Mouse (Mus musculus) liver, postnatal 0 days (tissue): Measurements from ENCODE around the gene Naa25.

Experiments
- CTCF ChIP-seq: sonication (generic); IDR thresholded peaks from 2 replicates; pipeline ENCODE4 v1.5.1; 2016; ENCODE audit warnings: antibody characterized with exemption, low read depth
- EP300 ChIP-seq: IDR thresholded peaks from 2 replicates; pipeline ENCODE4 v1.6.1; 2016; ENCODE audit warnings: antibody characterized with exemption, low read depth, mild to moderate bottlenecking

- TF ChIP-seq CTCF: no peak
- TF ChIP-seq EP300: no peak
Observed at GRCm38 (mm10) chr5:121361696-121362095, 36.0 kb upstream of the Naa25 start.
